Mouse (Mus musculus) hindlimb bud, embryonic 11.5 days (tissue): ENCODE measurements around the gene Atp2a1.

ENCODE experiments used
- DNase-seq: peaks from one replicate; pipeline ENCODE4 v3.0.0-alpha.2; 2012; ENCODE audit warnings: low read depth, low spot score; ENCODE audit errors: extremely low spot score

Atp2a1 gene

GRCm38 (mm10) chr7:126453861-126454260 lies 9.0 kb downstream of the Atp2a1 start:
- DNase-seq: no peak

GRCm38 (mm10) chr7:126452244-126452643 lies 10.7 kb downstream of the Atp2a1 start:
- DNase-seq: no peak

GRCm38 (mm10) chr7:126450641-126451040 lies 12.3 kb downstream of the Atp2a1 start:
- no peak for DNase-seq

DNA sequence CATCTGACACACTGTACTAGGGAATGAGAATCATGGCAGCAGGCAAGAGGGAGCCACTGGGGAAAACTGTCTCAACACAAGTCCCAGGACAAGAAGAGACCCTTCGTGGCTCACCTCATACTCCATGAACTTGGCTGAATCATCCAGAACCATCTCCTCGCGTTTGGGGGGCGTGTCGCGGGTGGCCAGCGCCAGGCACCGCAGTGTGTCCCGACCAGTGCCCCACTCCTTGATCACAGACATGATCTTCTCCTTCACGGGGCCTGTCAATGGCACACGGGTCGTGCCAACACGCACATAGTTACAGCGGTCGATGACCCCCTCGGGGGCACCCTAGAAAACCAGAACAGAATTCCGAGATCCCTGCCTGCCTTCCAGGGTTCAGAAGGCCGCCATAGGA lies 12.9 kb downstream of the Atp2a1 start:
- no peak for DNase-seq

DNA sequence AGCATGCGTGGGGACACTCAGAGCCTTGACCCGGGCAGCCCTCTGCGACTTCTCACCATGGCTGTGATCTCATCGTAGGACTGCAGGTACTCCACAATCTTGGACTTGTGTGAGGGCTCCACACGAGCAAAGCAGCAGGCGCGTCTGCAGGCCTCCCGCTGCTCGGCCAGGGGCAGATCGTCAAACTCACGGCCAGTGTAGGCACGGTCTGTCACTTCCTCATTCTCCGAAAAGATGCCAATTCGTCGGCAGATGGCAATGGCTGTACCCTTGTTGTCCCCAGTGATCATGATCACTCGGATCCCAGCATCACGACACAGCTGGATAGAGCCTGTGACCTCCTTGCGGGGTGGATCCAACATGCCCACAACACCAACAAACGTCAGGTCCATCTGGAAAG lies 14.4 kb downstream of the Atp2a1 start:
- DNase-seq: no peak

DNA sequence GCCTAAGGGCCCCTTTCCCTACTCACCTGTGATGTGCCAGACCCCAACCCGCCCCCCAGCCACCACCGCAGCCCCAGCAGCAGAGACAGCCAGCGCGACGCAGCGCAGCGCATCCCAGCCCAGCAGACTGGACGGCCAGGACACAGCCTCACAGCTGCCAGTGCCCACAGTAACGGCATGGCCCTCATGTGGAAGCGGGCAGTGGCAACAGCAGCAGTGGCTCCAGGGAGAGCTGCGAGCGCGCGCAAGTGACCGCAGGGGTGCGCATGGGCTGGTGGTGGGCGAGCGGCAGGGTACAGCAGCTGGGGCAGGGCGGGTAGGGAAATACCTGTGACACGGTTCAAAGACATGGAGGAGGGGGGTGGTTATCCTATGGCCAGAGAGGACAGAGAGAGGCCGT lies 16.7 kb downstream of the Atp2a1 start:
- no peak for DNase-seq

DNA sequence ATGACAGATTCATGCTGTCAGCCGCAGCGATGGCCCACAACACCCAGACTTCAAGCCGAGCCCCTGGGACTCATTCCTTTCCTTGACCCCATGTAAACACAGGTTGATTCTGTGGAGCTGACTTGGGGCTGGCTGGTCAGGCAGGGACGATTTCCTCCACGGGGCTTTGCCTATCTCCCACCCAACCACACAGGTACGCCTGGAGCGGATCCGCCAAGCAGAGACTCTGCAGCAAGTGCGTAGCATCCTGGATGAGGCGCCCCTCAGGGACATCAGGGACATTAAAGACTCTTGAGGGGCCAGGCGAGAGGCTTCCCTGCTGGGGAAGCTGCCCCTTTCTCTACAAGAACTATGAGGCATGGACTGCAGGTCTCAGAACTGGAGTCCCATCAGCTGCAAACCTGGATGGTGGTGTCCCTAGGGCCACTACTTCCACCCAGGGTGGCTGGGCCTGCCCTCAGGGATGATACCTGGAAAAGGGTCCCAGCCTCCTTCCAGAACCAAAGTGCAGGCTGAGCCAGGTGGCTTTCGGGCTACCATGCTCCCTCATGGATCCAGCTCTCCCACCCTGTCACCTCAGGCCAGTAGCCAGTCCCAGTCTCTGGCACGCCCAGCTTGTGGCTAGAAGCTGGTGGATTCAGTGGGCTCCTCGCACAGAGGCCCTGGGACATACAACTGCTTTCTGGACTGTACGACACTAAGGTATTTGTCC lies 17.6 kb downstream of the Atp2a1 start:
- DNase-seq: no peak

DNA sequence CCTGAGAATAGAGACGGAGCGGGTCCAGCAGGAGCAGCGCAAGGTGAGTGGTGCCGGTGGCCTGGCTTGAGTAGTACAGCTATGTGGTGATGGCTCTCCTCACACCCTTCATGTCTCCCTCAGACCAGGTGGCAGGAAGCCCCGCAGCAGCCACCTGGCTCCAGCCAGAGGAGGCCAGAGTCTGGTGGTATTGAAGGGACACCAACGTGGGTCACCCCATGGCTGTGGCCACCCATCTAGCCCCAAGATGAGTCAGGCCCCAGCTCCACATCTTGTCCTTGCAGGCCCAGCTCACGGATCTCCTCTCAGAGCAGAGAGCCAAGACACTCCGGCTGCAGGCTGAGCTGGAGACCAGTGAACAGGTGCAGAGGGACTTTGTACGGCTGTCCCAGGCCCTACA lies 18.4 kb downstream of the Atp2a1 start:
- DNase-seq: no peak

- no peak for DNase-seq
These were observed 18.9 kb downstream of the Atp2a1 start for GRCm38 (mm10) chr7:126443997-126444396.

- DNase-seq: no peak
These were observed 22.8 kb downstream of the Atp2a1 start for GRCm38 (mm10) chr7:126440134-126440533.

GRCm38 (mm10) chr7:126436851-126437250 lies 26.1 kb downstream of the Atp2a1 start:
- peak; percentile 28 for DNase-seq

DNA sequence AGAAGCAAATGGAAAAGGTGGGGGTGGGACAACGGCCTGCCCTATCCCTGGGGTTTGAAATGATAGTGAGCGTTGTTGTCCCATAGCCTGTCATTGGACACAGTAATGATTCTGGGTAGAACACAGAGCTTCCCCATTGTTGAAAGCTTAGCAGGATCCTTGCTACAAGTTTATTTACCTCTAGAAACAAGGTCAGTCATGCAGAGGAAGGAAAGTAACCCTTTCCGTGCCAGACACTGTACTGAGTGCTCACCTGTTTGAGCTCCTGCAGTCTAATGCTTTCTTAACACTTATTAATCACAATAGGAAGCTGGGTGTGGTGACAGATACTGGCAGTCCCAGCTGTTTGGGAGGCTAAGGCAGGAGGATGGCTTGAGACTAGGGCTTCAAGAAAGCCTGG lies 27.1 kb downstream of the Atp2a1 start:
- no peak for DNase-seq

- DNase-seq: no peak
These were observed 28.2 kb downstream of the Atp2a1 start for GRCm38 (mm10) chr7:126434726-126435125.

- no peak for DNase-seq
These were observed 32.7 kb downstream of the Atp2a1 start for GRCm38 (mm10) chr7:126430167-126430566.

DNA sequence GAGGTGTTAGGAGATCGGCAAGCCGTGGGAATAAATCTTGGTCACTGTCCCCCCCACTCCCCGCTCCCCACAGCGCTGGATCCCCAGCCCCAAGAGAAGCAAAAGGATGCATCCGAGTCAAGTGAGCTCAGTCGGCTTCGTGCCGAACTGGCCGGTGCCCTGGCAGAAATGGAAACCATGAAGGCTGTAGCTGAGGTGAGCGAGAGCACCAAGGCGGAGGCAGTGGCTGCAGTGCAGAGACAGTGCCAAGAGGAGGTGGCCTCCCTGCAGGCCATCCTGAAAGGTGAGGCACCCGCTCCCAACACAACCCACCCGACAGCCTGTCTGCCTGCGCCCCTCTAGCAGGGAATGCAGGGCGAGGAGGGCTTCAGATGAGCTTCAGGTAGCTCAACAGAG lies 33.4 kb downstream of the Atp2a1 start:
- no peak for DNase-seq

DNA sequence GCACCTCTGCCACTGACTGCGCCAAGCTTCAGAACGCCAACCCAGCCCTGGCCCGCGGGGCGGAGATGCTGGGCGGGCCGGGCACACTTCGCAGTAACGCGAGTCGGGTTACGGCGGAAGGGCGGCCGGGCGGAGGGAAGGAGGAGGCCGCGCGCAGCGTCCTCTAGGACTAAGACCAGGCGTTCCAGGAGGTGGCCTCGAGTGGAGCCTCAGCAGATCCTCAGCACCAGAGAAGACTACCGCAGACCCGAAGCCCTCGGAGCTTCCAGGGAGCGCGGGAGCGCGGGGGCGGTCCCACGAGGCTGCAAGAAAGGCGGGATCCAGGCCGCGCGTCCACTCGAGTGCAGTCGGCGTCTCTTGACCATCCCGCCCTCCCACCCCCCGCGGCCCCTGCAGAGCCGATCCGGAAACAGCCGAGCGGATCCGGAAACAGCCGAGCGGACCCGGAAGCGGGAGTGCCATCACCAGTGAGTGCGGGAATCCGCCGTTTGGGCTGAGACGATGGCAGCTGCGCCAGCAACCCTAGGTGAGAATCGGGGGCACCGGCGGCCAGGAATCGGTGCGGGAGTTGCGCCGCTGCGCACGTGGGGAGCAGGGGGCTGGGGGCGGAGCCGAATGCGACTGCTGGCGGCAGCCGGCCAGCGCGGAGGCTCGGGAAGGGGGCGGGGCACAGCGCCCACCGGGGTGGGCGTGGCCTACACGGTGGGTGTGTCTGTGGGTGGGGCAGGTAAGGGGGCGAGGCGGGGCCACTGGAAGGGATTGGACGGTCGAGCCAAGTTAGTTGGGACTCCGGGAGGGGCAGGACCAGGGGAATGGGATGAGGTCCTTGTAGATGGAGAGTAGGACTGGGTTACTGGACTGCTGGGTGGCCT lies 34.0 kb downstream of the Atp2a1 start, which contains the start of gene Rabep2:
Gene Rabep2 (plus strand): TSS at position 129 of the 872 bp plus-strand sequence.
- DNase-seq: peak; percentile 69

DNA sequence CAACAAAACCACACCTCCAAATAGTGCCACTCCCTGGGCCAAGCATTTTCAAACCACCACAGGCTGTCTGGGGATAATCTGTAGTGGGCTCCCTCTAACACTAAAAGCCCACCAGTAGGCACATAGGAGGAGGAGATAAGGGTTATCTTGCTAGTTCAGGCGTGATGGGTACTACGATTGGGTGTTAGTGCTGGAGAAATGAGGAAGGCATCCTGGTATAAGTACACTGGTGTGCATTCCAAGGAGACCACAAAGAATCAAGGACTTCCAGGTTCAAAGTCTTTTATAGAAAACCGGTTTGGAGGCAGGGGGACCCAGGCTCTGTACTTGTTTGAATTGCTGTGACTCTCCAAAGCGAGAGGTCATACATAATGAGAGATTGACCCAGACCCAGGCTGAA lies 34.8 kb downstream of the Atp2a1 start:
- DNase-seq: no peak

- no peak for DNase-seq
These were observed 35.5 kb downstream of the Atp2a1 start for GRCm38 (mm10) chr7:126427323-126427860.

GRCm38 (mm10) chr7:126424161-126424560 lies 38.7 kb downstream of the Atp2a1 start:
- DNase-seq: no peak

GRCm38 (mm10) chr7:126421756-126422155 lies 41.2 kb downstream of the Atp2a1 start:
- no peak for DNase-seq

DNA sequence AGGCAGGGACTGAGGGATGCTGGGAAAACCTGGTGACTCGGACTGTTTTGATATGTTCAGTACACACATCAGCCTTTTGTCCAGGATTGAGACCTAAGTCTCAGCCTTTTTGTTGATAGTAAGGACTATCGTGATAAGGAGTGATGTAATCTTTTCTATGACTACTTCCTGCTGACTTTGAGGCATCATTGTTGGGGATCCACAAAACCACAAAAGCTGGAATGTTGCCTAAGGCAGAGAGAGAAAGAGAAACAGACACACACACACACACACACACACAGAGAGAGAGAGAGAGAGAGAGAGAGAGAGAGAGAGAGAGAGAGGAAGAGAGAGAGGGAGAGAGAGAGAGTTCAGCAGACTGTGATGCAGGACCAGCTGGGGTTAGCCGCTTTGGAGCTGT lies 44.4 kb downstream of the Atp2a1 start:
- DNase-seq: no peak

DNA sequence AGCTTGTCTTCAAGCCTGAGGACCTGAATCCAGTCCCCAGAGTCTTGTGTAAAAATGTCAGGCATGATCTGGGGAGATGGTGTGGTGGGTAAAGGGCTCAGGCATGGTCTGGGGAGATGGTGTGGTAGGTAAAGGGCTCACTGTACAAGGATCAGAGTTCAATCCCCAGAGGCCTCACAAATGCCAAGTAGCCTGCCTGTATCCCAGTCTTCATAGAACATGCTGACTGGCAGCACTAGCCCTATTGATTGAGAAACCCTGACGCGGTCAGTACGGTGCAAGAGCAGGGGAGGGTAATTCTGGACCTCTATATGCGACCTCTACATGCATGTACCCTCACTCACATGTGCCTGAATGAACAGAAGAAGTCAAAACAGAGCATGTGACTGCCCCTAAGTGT lies 45.3 kb downstream of the Atp2a1 start:
- DNase-seq: no peak
